Mouse (Mus musculus): ENCODE measurements at regions not wholly inside any gene's neighbourhood (a gene's known extent, or its start where the extent isn't known, plus 50 kb on each side); places are given as distances from the start of the nearest gene placed in this dataset.

GRCm38 (mm10) chr5:9938746-9939145 lies 213.8 kb upstream of the Grm3 start:
- Histone ChIP-seq H3K9ac (ENCODE audit: control insufficient read depth, low read depth, low read length, poor library complexity, severe bottlenecking) (no peak overlapping the region), H3K27me3 (ENCODE audit: control insufficient read depth in 1 of 2, insufficient read depth in 2 of 2, low read length in 2 of 2) (no peaks in the 10 kb centered on the region), H3K27ac (ENCODE audit: control insufficient read depth, low read depth, low read length) (no peak overlapping the region), H3K36me3 (ENCODE audit: control insufficient read depth in 1 of 2, insufficient read depth in 2 of 2, low read length in 2 of 2) (no peaks in the 10 kb centered on the region), H3K4me3 (ENCODE audit: control insufficient read depth in 1 of 2, insufficient read depth in 1 of 2, low read depth in 2 of 2, low read length in 2 of 2) (no peak overlapping the region), H3K79me2 (ENCODE audit: control insufficient read depth, insufficient read depth, low read length, poor library complexity) (no peaks in the 10 kb centered on the region), H3K4me1 (ENCODE audit: control insufficient read depth in 1 of 2, insufficient read depth in 2 of 2, low read length in 2 of 2) (no peaks in the 10 kb centered on the region), H3K9me3 (replicated peaks; ENCODE audit: insufficient read depth, low read length) (no peaks in the 10 kb centered on the region)
- no peak for TF ChIP-seq NELFE (IDR thresholded peaks at IDR 0.05; ENCODE audit: low read depth, low read length)
- no peak for TF ChIP-seq ZC3H11A (IDR thresholded peaks at IDR 0.05; ENCODE audit: low read depth, low read length)
- TF ChIP-seq TCF12 (IDR thresholded peaks at IDR 0.05; ENCODE audit: low read depth, low read length): no peak
- no peak for TF ChIP-seq MYB (IDR thresholded peaks at IDR 0.05; ENCODE audit: low read depth, low read length)
- TF ChIP-seq ZNF384 (IDR thresholded peaks at IDR 0.05; ENCODE audit: low read depth, low read length): no peak
- TF ChIP-seq CHD1 (IDR thresholded peaks at IDR 0.05; ENCODE audit: low read depth, low read length): no peak
- TF ChIP-seq GABPA (IDR thresholded peaks at IDR 0.05; ENCODE audit: low read depth, low read length): no peak
- no peak for TF ChIP-seq TAL1 (IDR thresholded peaks at IDR 0.05; ENCODE audit: low read length)
- TF ChIP-seq JUND (IDR thresholded peaks at IDR 0.05; ENCODE audit: low read depth, low read length): no peak
- TF ChIP-seq ZKSCAN1 (IDR thresholded peaks at IDR 0.05; ENCODE audit: low read depth, low read length): no peak
- TF ChIP-seq SMC3 (IDR thresholded peaks at IDR 0.05; ENCODE audit: low read depth, low read length): no peak
- no peak for TF ChIP-seq ELF1 (IDR thresholded peaks at IDR 0.05; ENCODE audit: low read depth, low read length)
- TF ChIP-seq RAD21 (IDR thresholded peaks at IDR 0.05; ENCODE audit: low read depth, low read length): no peak
- no peak for TF ChIP-seq RCOR1 (IDR thresholded peaks at IDR 0.05; ENCODE audit: low read depth, low read length)
- no peak for TF ChIP-seq MAFK (IDR thresholded peaks at IDR 0.05; ENCODE audit: borderline replicate concordance, low read depth, low read length)
- TF ChIP-seq TBP (IDR thresholded peaks at IDR 0.05; ENCODE audit: low read depth, low read length): no peak
- TF ChIP-seq ETS1 (IDR thresholded peaks at IDR 0.05; ENCODE audit: low read depth, low read length): no peak
- no peak for TF ChIP-seq KAT2A (conservative IDR thresholded peaks at IDR 0.05; ENCODE audit: low read depth, low read length)
- no peak for TF ChIP-seq POLR2A (IDR thresholded peaks at IDR 0.05; ENCODE audit: control insufficient read depth in 1 of 2, insufficient read depth in 1 of 2, low read depth in 1 of 2, low read length in 2 of 2, poor library complexity in 1 of 2)
- no peak for DNase-seq (ENCODE audit: low read depth, low spot score)

- no peaks in the 10 kb centered on the region for H3K9me3 ChIP-seq (replicated peaks; ENCODE audit: insufficient read depth, low read length)
- H3K27ac ChIP-seq (ENCODE audit: control insufficient read depth, low read depth, low read length): no peak overlapping the region
- no peak for TF ChIP-seq MAX (IDR thresholded peaks at IDR 0.05; ENCODE audit: low read length)
- TF ChIP-seq MAFK (IDR thresholded peaks at IDR 0.05; ENCODE audit: borderline replicate concordance, low read depth, low read length): no peak
- no peak for TF ChIP-seq NELFE (IDR thresholded peaks at IDR 0.05; ENCODE audit: low read depth, low read length)
- no peak for TF ChIP-seq ZC3H11A (IDR thresholded peaks at IDR 0.05; ENCODE audit: low read depth, low read length)
- no peak for TF ChIP-seq HCFC1 (IDR thresholded peaks at IDR 0.05; ENCODE audit: low read depth, low read length)
- no peak for TF ChIP-seq ZMIZ1 (IDR thresholded peaks at IDR 0.05; ENCODE audit: low read depth, low read length)
- no peak for TF ChIP-seq POLR2AphosphoS2 (IDR thresholded peaks at IDR 0.05; ENCODE audit: low read length)
- no peak for TF ChIP-seq ELF1 (IDR thresholded peaks at IDR 0.05; ENCODE audit: low read depth, low read length)
- TF ChIP-seq MAZ (IDR thresholded peaks at IDR 0.05; ENCODE audit: low read depth, low read length): no peak
- no peak for TF ChIP-seq ZNF384 (IDR thresholded peaks at IDR 0.05; ENCODE audit: low read depth, low read length)
- no peak for TF ChIP-seq MXI1 (IDR thresholded peaks at IDR 0.05; ENCODE audit: low read depth, low read length)
- no peak for TF ChIP-seq ZKSCAN1 (IDR thresholded peaks at IDR 0.05; ENCODE audit: low read depth, low read length)
- TF ChIP-seq RCOR1 (IDR thresholded peaks at IDR 0.05; ENCODE audit: low read depth, low read length): no peak
- H3K4me1 ChIP-seq (ENCODE audit: control insufficient read depth in 1 of 2, insufficient read depth in 2 of 2, low read length in 2 of 2): no peaks in the 10 kb centered on the region
- no peak overlapping the region for H3K9ac ChIP-seq (ENCODE audit: control insufficient read depth, low read depth, low read length, poor library complexity, severe bottlenecking)
- DNase-seq (ENCODE audit: low read depth, low spot score): no peak
- H3K36me3 ChIP-seq (ENCODE audit: control insufficient read depth in 1 of 2, insufficient read depth in 2 of 2, low read length in 2 of 2): no peaks in the 10 kb centered on the region
- no peaks in the 10 kb centered on the region for H3K27me3 ChIP-seq (ENCODE audit: control insufficient read depth in 1 of 2, insufficient read depth in 2 of 2, low read length in 2 of 2)
- no peaks in the 10 kb centered on the region for H3K79me2 ChIP-seq (ENCODE audit: control insufficient read depth, insufficient read depth, low read length, poor library complexity)
- H3K4me3 ChIP-seq (ENCODE audit: control insufficient read depth in 1 of 2, insufficient read depth in 1 of 2, low read depth in 2 of 2, low read length in 2 of 2): no peak overlapping the region
Measured at GRCm38 (mm10) chr5:9912936-9913335, 188.0 kb upstream of the Grm3 start.

Measured in MEL (cell line).